Mouse (Mus musculus) layer of hippocampus, postnatal 14 days (tissue): ENCODE measurements around the gene Ube2l3. TPM values are rescaled to one million over a fixed set of nuclear protein-coding genes. Genes with fewer than 3 reads are reported as not detected.

Experiments used
- microRNA-seq, 2 experiments: library from miRNA; unstranded; fragments of <30 nt; microRNA quantifications; one replicate each; pipeline ENCODE4 v1.2.0; 2021
- total RNA-seq, 2 experiments: library from RNA; stranded (reverse); gene quantifications; 2 replicates each; pipeline ENCODE4 v1.2.3; 2021

The Ube2l3 gene
- total RNA-seq, 2 experiments from 2014 or later: 157 to 159 TPM

Small RNA genes lying within 50 kb of the gene (microRNA-seq; reads per million reads assigned to microRNA genes)
- gene Mir130b (117 to 153 reads per million in 2 experiments), gene Mir301b (1.1 to 7.7 reads per million in 2 experiments)

Other genes starting within 250 kb of the Ube2l3 start
- gene Mapk1, start 219.3 kb downstream of the Ube2l3 start, total RNA-seq: 100 to 1,000 TPM; 453 to 458 TPM
- gene Ypel1, start 133.0 kb downstream of the Ube2l3 start, total RNA-seq: 10 to 100 TPM; 40.6 to 50.1 TPM
- gene Ppil2, start 91.4 kb downstream of the Ube2l3 start, total RNA-seq: 10 to 100 TPM; 89.8 to 89.9 TPM
- 1 to 10 TPM in 1 of 2 experiments, under 1 TPM in 1; 0.97 to 1.2 TPM for gene 2610318N02Rik, start 77.5 kb downstream of the Ube2l3 start, total RNA-seq
- 10 to 100 TPM; 15.8 to 24.9 TPM for gene Sdf2l1, start 70.3 kb downstream of the Ube2l3 start, total RNA-seq
- 10 to 100 TPM; 33.6 to 34.8 TPM for gene Ydjc, start 58.0 kb downstream of the Ube2l3 start, total RNA-seq
- gene Ccdc116, start 55.4 kb downstream of the Ube2l3 start, total RNA-seq: 1 to 10 TPM; 3.0 to 3.3 TPM
- gene Rimbp3, start 6.0 kb upstream of the Ube2l3 start, total RNA-seq: 1 to 10 TPM; 2.5 to 3.1 TPM
- 1 to 10 TPM; 4.3 to 4.4 TPM for gene Hic2, start 30.9 kb upstream of the Ube2l3 start, total RNA-seq
- gene Tmem191c, start 73.4 kb upstream of the Ube2l3 start, total RNA-seq: 100 to 1,000 TPM in 1 of 2 experiments, 10 to 100 TPM in 1; 86.7 to 100 TPM
- under 1 TPM; 0.60 to 0.92 TPM for gene Serpind1, start 128.7 kb upstream of the Ube2l3 start, total RNA-seq
- gene Snap29, start 203.3 kb upstream of the Ube2l3 start, total RNA-seq: 10 to 100 TPM; 27.3 to 31.2 TPM
- gene Pi4ka, start 203.7 kb upstream of the Ube2l3 start, total RNA-seq: 100 to 1,000 TPM; 222 to 236 TPM
- gene Crkl, start 249.3 kb upstream of the Ube2l3 start, total RNA-seq: 10 to 100 TPM; 37.3 to 37.4 TPM